Comparison of ENCODE assay signal across 8 mouse cellular contexts in genomic region chr2:70558112-70558842, GRCm38 (mm10). TPM values are rescaled to one million over a fixed set of nuclear protein-coding genes. Genes with fewer than 3 reads are reported as not detected.
DNase-seq lines count a peak whose midpoint lies in the region; ATAC-seq and TF ChIP-seq lines count a peak whose summit lies in the region.

No protein-coding gene starts in this region.

- WGBS in heart, adult 2 months, result 9% methylated on average over 17 of the region's 18 CpGs
- 7% methylated on average over 18 of the region's 18 CpGs for WGBS in large intestine, adult 2 months
- 4% methylated on average over 16 of the region's 18 CpGs for WGBS in lung, embryonic 16.5 days
- 13% methylated on average over 18 of the region's 18 CpGs for WGBS in thymus, adult 2 months

- no peaks in the 10 kb centered on the region for H3K36me3 ChIP-seq in C2C12 (ENCODE audit: control insufficient read depth, insufficient read depth)
- no peaks in the 10 kb centered on the region for H3K36me3 ChIP-seq in heart, adult 2 months (ENCODE audit: control insufficient read depth, insufficient read depth, low read length)
- H3K36me3 ChIP-seq in lung, embryonic 16.5 days (ENCODE audit: control insufficient read depth, insufficient read depth, low read length), result no peaks in the 10 kb centered on the region
- H3K36me3 ChIP-seq in thymus, adult 2 months (ENCODE audit: control insufficient read depth, insufficient read depth, low read length), result no peaks in the 10 kb centered on the region

- peaks cover 24% of the 10 kb centered on the region for H3K27me3 ChIP-seq in C2C12 (ENCODE audit: control insufficient read depth, insufficient read depth, insufficient read length)
- peaks cover 14% of the 10 kb centered on the region for H3K27me3 ChIP-seq in heart, adult 2 months (ENCODE audit: control insufficient read depth, insufficient read depth, low read length)
- peaks cover 45% of the 10 kb centered on the region for H3K27me3 ChIP-seq in lung, embryonic 16.5 days (ENCODE audit: control insufficient read depth, insufficient read depth, low read depth, low read length)
- peaks cover 6% of the 10 kb centered on the region; the same call in 1 of the 2 replicates for H3K27me3 ChIP-seq in thymus, adult 2 months (ENCODE audit: control insufficient read depth, insufficient read depth, low read length)

- H3K9ac ChIP-seq in heart, adult 2 months (ENCODE audit: low read depth, low read length), result no peak overlapping the region
- H3K9ac ChIP-seq in lung, embryonic 16.5 days (ENCODE audit: low read length), result no peak overlapping the region

- no peaks in the 10 kb centered on the region for H3K79me2 ChIP-seq in C2C12 (ENCODE audit: control insufficient read depth, insufficient read depth)
- no peaks in the 10 kb centered on the region for H3K79me2 ChIP-seq in heart, adult 2 months (replicated peaks; ENCODE audit: control insufficient read depth, insufficient read depth, low read length)

- peak; percentile 59 for TF ChIP-seq CTCF in C2C12 (IDR thresholded peaks at IDR 0.05; ENCODE audit: control insufficient read depth, insufficient read depth, insufficient read length)
- TF ChIP-seq CTCF in cortical plate, adult 2 months (IDR thresholded peaks at IDR 0.05; ENCODE audit: extremely low read depth, insufficient read depth, low read length), result peak; percentile 84
- TF ChIP-seq CTCF in heart, adult 2 months (IDR thresholded peaks at IDR 0.05), result peak; percentile 84
- no peak for TF ChIP-seq CTCF in thymus, adult 2 months (IDR thresholded peaks at IDR 0.05; ENCODE audit: borderline replicate concordance, control insufficient read depth, extremely low read depth, insufficient read depth, low read length, poor library complexity)

- no peak for TF ChIP-seq EP300 in heart, adult 2 months (IDR thresholded peaks at IDR 0.05; ENCODE audit: insufficient read depth, low read depth, low read length)

- H3ac ChIP-seq in C2C12 (ENCODE audit: control insufficient read depth, insufficient read length, low read depth), result no peak overlapping the region

- H3K4me3 ChIP-seq in C2C12 (ENCODE audit: insufficient read depth, poor library complexity, severe bottlenecking), result no peak overlapping the region
- H3K4me3 ChIP-seq in cortical plate, adult 2 months (ENCODE audit: insufficient read depth, low read length), result no peak overlapping the region
- H3K4me3 ChIP-seq in heart, adult 2 months, result no peak overlapping the region
- H3K4me3 ChIP-seq in lung, embryonic 16.5 days (ENCODE audit: low read length), result no peak overlapping the region
- no peak overlapping the region for H3K4me3 ChIP-seq in thymus, adult 2 months (ENCODE audit: control insufficient read depth, insufficient read depth, low read length)

- peak overlapping the region; percentile 10; the same call in 1 of the 2 replicates for H3K4me2 ChIP-seq in lung, embryonic 16.5 days (ENCODE audit: low read depth, low read length)

- H3K9me3 ChIP-seq in lung, embryonic 16.5 days (ENCODE audit: control insufficient read depth, low read length), result no peaks in the 10 kb centered on the region

- peak; percentile 51 to 59 for DNase-seq in heart, adult 2 months
- DNase-seq in large intestine, adult 2 months (ENCODE audit: low read depth, low spot score), result peak; percentile 45
- DNase-seq in ovary, postnatal 14 days (ENCODE audit: low spot score), result peak; percentile 69
- DNase-seq in thymus, adult 2 months, result peak; percentile 66

- H3K79me3 ChIP-seq in C2C12 (ENCODE audit: low read depth), result no peaks in the 10 kb centered on the region

- intact Hi-C loops in heart, adult 2 months (cut with DNase I), result loop anchor here (1.0 to 10.0 kb wide), 3 partner anchors 283 to 431 kb away; no protein-coding TSS in a partner anchor

- TF ChIP-seq POLR2A in cortical plate, adult 2 months (IDR thresholded peaks at IDR 0.05; ENCODE audit: extremely low read depth, insufficient read depth, low read length), result no peak
- no peak for TF ChIP-seq POLR2A in heart, adult 2 months (IDR thresholded peaks at IDR 0.05; ENCODE audit: insufficient read depth, low read depth, low read length)
- no peak for TF ChIP-seq POLR2A in thymus, adult 2 months (IDR thresholded peaks at IDR 0.05; ENCODE audit: control insufficient read depth, extremely low read depth, insufficient read depth, low read length, poor library complexity)

- no peak overlapping the region for H3K27ac ChIP-seq in cortical plate, adult 2 months (ENCODE audit: insufficient read depth, low read length)
- H3K27ac ChIP-seq in heart, adult 2 months, result no peak overlapping the region
- no peak overlapping the region for H3K27ac ChIP-seq in lung, embryonic 16.5 days (ENCODE audit: low read length)
- H3K27ac ChIP-seq in thymus, adult 2 months (ENCODE audit: control insufficient read depth, insufficient read depth, low read length), result no peak overlapping the region

- peak; percentile 54 for ATAC-seq in activated CD4-positive, CD25-positive, alpha-beta regulatory T cell, adult 4 months
- peak; percentile 69; the same call in 1 of the 2 replicates for ATAC-seq in lung, embryonic 16.5 days (ENCODE audit: low read depth)

- H3K4me1 ChIP-seq in cortical plate, adult 2 months (ENCODE audit: control insufficient read depth, insufficient read depth, low read length), result no peaks in the 10 kb centered on the region
- no peaks in the 10 kb centered on the region for H3K4me1 ChIP-seq in heart, adult 2 months (ENCODE audit: control insufficient read depth, insufficient read depth, low read length)
- H3K4me1 ChIP-seq in lung, embryonic 16.5 days (replicated peaks; ENCODE audit: control insufficient read depth, insufficient read depth, low read length), result peaks cover 9% of the 10 kb centered on the region
- H3K4me1 ChIP-seq in thymus, adult 2 months (replicated peaks; ENCODE audit: control insufficient read depth, insufficient read depth, low read length), result no peaks in the 10 kb centered on the region

TF ChIP-seq in C2C12, 6 proteins besides CTCF, POLR2A, EP300 and RAD21:
- TF ChIP-seq FOSL1 (IDR thresholded peaks at IDR 0.05; ENCODE audit: insufficient read depth, low read length, poor library complexity, severe bottlenecking), result no peak
- no peak for TF ChIP-seq MYOG (IDR thresholded peaks at IDR 0.05; ENCODE audit: control insufficient read depth, extremely low read depth, insufficient read length)
- no peak for TF ChIP-seq MYOD1 (IDR thresholded peaks at IDR 0.05; ENCODE audit: control insufficient read depth, insufficient read length, low read depth)
- no peak for TF ChIP-seq USF1 (IDR thresholded peaks at IDR 0.05; ENCODE audit: low read depth)

RNA-seq across cellular contexts. Expression of gene Gad1, which starts 5.4 kb away (rescaled TPM):
- not detected for polyA plus RNA-seq in C2C12 (2012; fragmentation: generic; extraction: Trizol)
- polyA plus RNA-seq in activated CD4-positive, CD25-positive, alpha-beta regulatory T cell, adult 4 months (2017; shearing (Covaris generic)), result under 1 TPM in 1 of 2 experiments, not detected in 1; 0.21 TPM
- 310 and 343 TPM in 2 replicates for polyA plus RNA-seq in cortical plate, adult 2 months (2012; rRNA removed)
- under 1 TPM; 0.23 to 0.45 TPM for total RNA-seq in heart, adult 2 months (2021)
- polyA plus RNA-seq in heart, adult 2 months (2012; rRNA removed), result 0.04 and 0.12 TPM in 2 replicates
- 0.10 TPM in 1 of 2 replicates, not detected in the other for polyA plus RNA-seq in large intestine, adult 2 months (2012; rRNA removed)
- polyA plus RNA-seq in lung, embryonic 16.5 days (2015; fragmentation: Nextera tagmentation; extraction: Ambion mirVana), result 0.46 and 0.63 TPM in 2 replicates
- polyA plus RNA-seq in thymus, adult 2 months (2012; rRNA removed), result 1.1 and 2.9 TPM in 2 replicates

RNA-seq across cellular contexts. Expression of gene Erich2, which starts 49.7 kb away (rescaled TPM):
- polyA plus RNA-seq in C2C12 (2012; fragmentation: generic; extraction: Trizol), result 0.09 TPM
- polyA plus RNA-seq in activated CD4-positive, CD25-positive, alpha-beta regulatory T cell, adult 4 months (2017; shearing (Covaris generic)), result not detected
- polyA plus RNA-seq in cortical plate, adult 2 months (2012; rRNA removed), result 0.44 and 1.3 TPM in 2 replicates
- not detected for total RNA-seq in heart, adult 2 months (2021)
- polyA plus RNA-seq in heart, adult 2 months (2012; rRNA removed), result 1.0 TPM in 1 of 2 replicates, not detected in the other
- 0.14 and 0.31 TPM in 2 replicates for polyA plus RNA-seq in large intestine, adult 2 months (2012; rRNA removed)
- polyA plus RNA-seq in lung, embryonic 16.5 days (2015; fragmentation: Nextera tagmentation; extraction: Ambion mirVana), result 10.0 and 11.9 TPM in 2 replicates
- 0.09 TPM in 1 of 2 replicates, not detected in the other for polyA plus RNA-seq in thymus, adult 2 months (2012; rRNA removed)

Comparison
In these comparisons a context has a peak if more than half of its experiments do, and no peak if none do; other contexts are left out.
1. RNA of gene Gad1, which starts 5.4 kb away (polyA plus RNA-seq): 310 to 343 TPM in cortical plate, adult 2 months; 1.1 to 2.9 TPM in thymus, adult 2 months, 0.46 to 0.63 TPM in lung, embryonic 16.5 days, 0.21 TPM in activated CD4-positive, CD25-positive, alpha-beta regulatory T cell, adult 4 months, 0.10 TPM in large intestine, adult 2 months, 0.04 to 0.12 TPM in heart, adult 2 months and not detected in C2C12 (single experiment); every median in the first group is over 10 times any median in the second.
2. Peak in every context shown above with its lines, with median percentiles within 50 percentile points of each other: DNase-seq.